Mouse (Mus musculus): Measurements from ENCODE around the gene Cnnm4.

DNA sequence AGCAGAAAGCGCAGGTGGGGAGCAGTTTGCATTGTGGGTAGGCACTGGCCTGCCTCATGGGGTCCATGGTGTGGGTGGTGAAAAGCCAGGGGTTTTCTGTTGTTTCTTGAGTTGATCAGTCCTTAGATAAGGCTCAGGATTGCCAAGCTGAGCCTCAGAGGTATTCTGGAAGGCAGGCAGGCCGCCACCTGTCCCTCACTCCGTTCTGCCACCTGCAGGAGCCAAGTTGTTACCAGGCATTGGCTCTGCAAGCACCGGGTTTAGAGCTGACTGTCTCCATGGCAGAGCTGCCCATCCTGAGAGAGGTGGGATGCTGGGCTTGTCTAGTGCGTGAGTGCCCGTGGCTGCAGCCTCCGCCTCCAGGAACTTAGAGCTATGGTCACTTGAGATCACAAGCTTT is 50.8 kb downstream of the Cnnm4 start:
- TF ChIP-seq CTCF (IDR thresholded peaks at IDR 0.05) (no peak), EP300 (IDR thresholded peaks at IDR 0.05) (no peak)

Measured in lung, postnatal 0 days (tissue).